Mouse (Mus musculus): ENCODE measurements around the gene Dnajc21.
A peak's percentile ranks its signal among the peaks of the same experiment; 100 is the strongest.
"Not testable (repeated sequence)": the region's sequence is repeated elsewhere in the genome, so short reads cannot be mapped to it uniquely, and the experiment has no call there.

Dnajc21 gene

GRCm38 (mm10) chr15:10470151-10470831 lies at the start of gene Dnajc21:
Dnajc21 (minus strand) TSS chr15:10470516.
- peak; percentile 92 to 94 for DNase-seq

- no peak for DNase-seq
Observed at GRCm38 (mm10) chr15:10515166-10515565, 44.9 kb upstream of the Dnajc21 start.

GRCm38 (mm10) chr15:10506099-10506498 lies 35.8 kb upstream of the Dnajc21 start:
- peak; percentile 39 to 60 for DNase-seq

- peak; percentile 39 to 79 for DNase-seq
Observed at GRCm38 (mm10) chr15:10500838-10501719, 30.8 kb upstream of the Dnajc21 start.

- no peak for DNase-seq
Observed at GRCm38 (mm10) chr15:10500035-10500434, 29.7 kb upstream of the Dnajc21 start.

- DNase-seq, result no peak
Observed at GRCm38 (mm10) chr15:10499593-10499992, 29.3 kb upstream of the Dnajc21 start.

GRCm38 (mm10) chr15:10496696-10497095 lies 26.4 kb upstream of the Dnajc21 start:
- DNase-seq, result not testable (repeated sequence)

GRCm38 (mm10) chr15:10495944-10496343 lies 25.6 kb upstream of the Dnajc21 start:
- no peak for DNase-seq

- no peak for DNase-seq
Observed at GRCm38 (mm10) chr15:10490101-10490500, 19.8 kb upstream of the Dnajc21 start.

- DNase-seq, result peak; percentile 4 to 23
Observed at GRCm38 (mm10) chr15:10487246-10487645, 16.9 kb upstream of the Dnajc21 start.

- DNase-seq, result no peak
Observed at GRCm38 (mm10) chr15:10486365-10486839, 16.1 kb upstream of the Dnajc21 start.

- peak; percentile 96 to 97 for DNase-seq
Observed at GRCm38 (mm10) chr15:10485484-10486364, 15.4 kb upstream of the Dnajc21 start, which contains the start of the genes Brix1 and Rad1. Brix1 (minus strand) TSS chr15:10485947. Rad1 (plus strand) TSS chr15:10486018.

GRCm38 (mm10) chr15:10470941-10471340 lies 625 bp upstream of the Dnajc21 start:
- no peak for DNase-seq

GRCm38 (mm10) chr15:10469641-10470150 lies 620 bp downstream of the Dnajc21 start:
- no peak for DNase-seq

GRCm38 (mm10) chr15:10468761-10469160 lies 1.6 kb downstream of the Dnajc21 start:
- DNase-seq, result no peak

- no peak for DNase-seq
Observed at GRCm38 (mm10) chr15:10464678-10465077, 5.6 kb downstream of the Dnajc21 start.

GRCm38 (mm10) chr15:10463555-10463954 lies 6.8 kb downstream of the Dnajc21 start:
- DNase-seq, result no peak

- DNase-seq, result no peak
Observed at GRCm38 (mm10) chr15:10460986-10461385, 9.3 kb downstream of the Dnajc21 start.

GRCm38 (mm10) chr15:10447102-10447501 lies 23.2 kb downstream of the Dnajc21 start:
- DNase-seq, result no peak

- DNase-seq, result no peak
Observed at GRCm38 (mm10) chr15:10442275-10442674, 28.0 kb downstream of the Dnajc21 start.

- DNase-seq, result no peak
Observed at GRCm38 (mm10) chr15:10441493-10441892, 28.8 kb downstream of the Dnajc21 start.

- peak; percentile 35 to 53 for DNase-seq
Observed at GRCm38 (mm10) chr15:10439963-10440362, 30.4 kb downstream of the Dnajc21 start.

Measured in kidney, postnatal 36 days (tissue).